Mouse (Mus musculus) bone marrow macrophage, adult 2 months (primary cell): Measurements from ENCODE around the gene Ttll5. TPM values are rescaled to one million over a fixed set of nuclear protein-coding genes. Genes with fewer than 3 reads are reported as not detected.

Experiments
- H3K27ac ChIP-seq: 2 replicates; pipeline ENCODE4 v1.5.1; 2012; ENCODE audit warnings: low read depth, low read length; ENCODE audit not compliant: insufficient read depth
- H3K4me1 ChIP-seq: 2 replicates; pipeline ENCODE4 v1.6.1; 2012; ENCODE audit warnings: low read length; ENCODE audit not compliant: control insufficient read depth, insufficient read depth
- H3K4me3 ChIP-seq: 2 replicates; pipeline ENCODE4 v1.5.1; 2012; ENCODE audit warnings: mild to moderate bottlenecking, low read length, moderate library complexity; ENCODE audit not compliant: insufficient read depth
- CTCF ChIP-seq: IDR thresholded peaks from 2 replicates; pipeline ENCODE4 v1.5.1; 2012; ENCODE audit warnings: low read depth, mild to moderate bottlenecking, low read length, moderate library complexity
- POLR2A ChIP-seq: IDR thresholded peaks from 2 replicates; pipeline ENCODE4 v1.6.1; 2012; ENCODE audit warnings: mild to moderate bottlenecking, low read depth, low read length, borderline replicate concordance
- polyA plus RNA-seq: library from polyadenylated mRNA; stranded (reverse); fragments of >200 nt; gene quantifications from 2 replicates; pipeline ENCODE4 v1.2.4, GENCODE M21; 2012; ENCODE audit not compliant: missing spikeins, insufficient read depth, insufficient read length

Ttll5 gene
- polyA plus RNA-seq, 1 experiment, result 7.7 TPM

- H3K27ac ChIP-seq, result no peak overlapping the region
- H3K4me1 ChIP-seq, result no peaks in the 10 kb centered on the region
- TF ChIP-seq CTCF (no peak), POLR2A (no peak)
- no peak overlapping the region for H3K4me3 ChIP-seq
Measured at GRCm38 (mm10) chr12:85809726-85810125, 14.7 kb upstream of the Ttll5 start.

DNA sequence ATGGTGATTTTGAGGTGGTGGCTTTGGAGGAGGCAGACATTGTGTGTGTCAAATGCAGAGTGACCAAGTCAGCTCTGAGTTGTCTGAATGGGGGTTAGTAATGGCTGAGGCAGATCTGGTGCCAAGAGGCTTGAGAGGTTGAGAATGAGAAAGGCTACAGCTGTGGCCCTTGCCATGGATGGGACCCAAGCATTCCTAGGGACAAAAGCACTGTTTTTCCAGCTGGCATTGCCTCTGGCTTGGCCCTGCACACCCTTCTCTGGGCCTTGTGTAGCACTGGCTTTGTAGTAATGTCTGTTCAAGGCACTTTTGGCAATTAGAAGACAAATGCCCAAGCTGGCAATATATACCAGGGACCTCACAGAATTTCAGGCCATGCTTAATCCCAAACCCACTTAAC is 13.5 kb upstream of the Ttll5 start:
- no peaks in the 10 kb centered on the region for H3K4me1 ChIP-seq
- TF ChIP-seq POLR2A (no peak), CTCF (no peak)
- H3K27ac ChIP-seq, result no peak overlapping the region
- no peak overlapping the region for H3K4me3 ChIP-seq

GRCm38 (mm10) chr12:85811676-85812075 is 12.8 kb upstream of the Ttll5 start:
- Histone ChIP-seq H3K4me3 (no peak overlapping the region), H3K4me1 (no peaks in the 10 kb centered on the region), H3K27ac (no peak overlapping the region)
- no peak for TF ChIP-seq POLR2A
- no peak for TF ChIP-seq CTCF

DNA sequence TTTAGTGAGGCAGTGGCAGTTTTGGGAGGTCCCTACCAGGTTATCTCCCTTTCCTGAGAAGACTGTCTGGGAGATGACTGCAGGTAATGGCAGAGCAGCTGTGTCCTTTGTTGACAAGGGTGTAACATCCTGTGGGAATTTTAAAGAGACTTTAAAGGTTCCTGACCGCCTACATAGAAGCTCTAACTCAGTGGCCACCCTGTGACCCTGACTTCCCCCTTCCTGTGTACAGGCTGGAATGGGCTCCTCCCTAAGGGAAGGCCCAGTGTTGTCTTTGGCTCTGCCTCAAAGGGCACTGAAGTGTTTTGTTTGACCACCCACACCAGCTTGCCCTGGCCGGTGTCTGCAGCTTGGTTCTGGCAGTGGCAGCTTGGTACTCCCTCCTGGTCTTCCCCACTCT is 10.9 kb upstream of the Ttll5 start:
- no peak overlapping the region for H3K27ac ChIP-seq
- TF ChIP-seq CTCF (no peak), POLR2A (no peak)

DNA sequence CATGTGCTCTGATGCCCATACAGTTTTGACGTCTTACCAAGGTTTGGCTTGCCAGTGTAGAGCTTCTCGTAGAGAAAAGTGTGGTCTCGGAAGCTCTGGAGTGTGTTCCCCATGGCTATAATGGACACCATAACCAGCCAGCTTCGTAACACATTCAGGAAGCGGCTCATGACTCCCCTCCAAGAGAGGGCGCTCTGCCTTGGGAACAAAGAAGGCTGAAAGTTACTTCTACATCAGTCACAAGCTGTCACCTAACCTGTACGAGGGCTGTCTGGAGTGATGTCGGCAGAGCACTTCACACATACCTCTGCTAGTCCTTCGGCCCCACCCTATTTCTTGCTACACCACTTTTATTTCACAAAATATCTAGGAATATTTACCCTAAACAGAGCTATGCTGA is 2.4 kb upstream of the Ttll5 start:
- Histone ChIP-seq H3K27ac (no peak overlapping the region), H3K4me3 (no peak overlapping the region), H3K4me1 (peaks cover 5% of the 10 kb centered on the region)
- TF ChIP-seq POLR2A, result no peak

More for the DNA sequence above, 10.9 kb upstream of the Ttll5 start:
- no peak overlapping the region for H3K4me3 ChIP-seq
- no peaks in the 10 kb centered on the region for H3K4me1 ChIP-seq

GRCm38 (mm10) chr12:85825361-85825760 is 902 bp downstream of the Ttll5 start:
- peak overlapping the region; percentile 93 for H3K4me3 ChIP-seq
- TF ChIP-seq CTCF (no peak), POLR2A (no peak)
- peak overlapping the region; percentile 99 for H3K27ac ChIP-seq
- H3K4me1 ChIP-seq, result peaks cover 5% of the 10 kb centered on the region

DNA sequence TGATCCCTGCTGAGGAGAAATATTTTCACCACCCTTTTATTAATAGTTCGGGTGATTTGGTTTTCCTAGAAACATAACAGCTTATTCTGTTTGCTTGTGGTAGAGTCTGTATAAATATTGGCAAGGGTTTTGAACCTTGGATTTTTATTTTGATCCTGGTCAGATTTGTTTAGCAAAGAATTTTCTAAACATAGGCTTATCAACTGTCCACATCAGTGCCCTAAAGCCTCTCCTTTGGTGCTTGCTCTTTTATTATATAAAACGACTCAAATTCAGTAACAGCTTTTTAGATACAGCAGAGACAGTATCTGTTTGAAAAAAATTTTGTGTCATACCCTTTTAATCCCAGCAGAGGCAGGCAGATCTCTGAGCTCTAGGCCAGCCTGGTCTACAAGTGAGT is 1.4 kb downstream of the Ttll5 start:
- Histone ChIP-seq H3K4me3 (no peak overlapping the region), H3K4me1 (peaks cover 5% of the 10 kb centered on the region), H3K27ac (no peak overlapping the region)
- TF ChIP-seq CTCF (no peak), POLR2A (no peak)

DNA sequence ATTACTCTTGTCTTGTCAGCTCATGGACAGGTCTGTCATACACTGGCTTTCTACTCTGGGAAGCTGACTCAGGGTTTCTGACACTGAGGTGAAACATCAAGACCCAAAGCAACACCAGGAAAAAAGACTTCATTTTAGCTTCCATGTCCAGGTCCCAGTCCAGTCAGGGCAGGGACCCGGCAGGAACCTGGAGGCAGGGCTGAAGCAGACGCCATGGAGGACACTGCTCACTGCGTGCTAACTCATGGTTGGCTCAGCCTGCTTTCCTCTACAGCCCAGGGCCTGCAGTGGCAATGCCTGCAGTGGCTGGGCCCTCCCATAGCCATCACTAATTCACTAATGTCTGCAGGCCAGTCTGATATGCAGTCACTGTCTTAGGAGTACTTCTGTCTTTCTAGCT is 4.4 kb downstream of the Ttll5 start:
- Histone ChIP-seq H3K4me1 (no peaks in the 10 kb centered on the region; the same call in 1 of the 2 replicates), H3K27ac (no peak overlapping the region)

GRCm38 (mm10) chr12:85829866-85830265 is 5.4 kb downstream of the Ttll5 start:
- Histone ChIP-seq H3K4me3 (no peak overlapping the region), H3K27ac (no peak overlapping the region), H3K4me1 (no peaks in the 10 kb centered on the region; the same call in 1 of the 2 replicates)
- TF ChIP-seq CTCF, result no peak
- no peak for TF ChIP-seq POLR2A

More for the DNA sequence above, 4.4 kb downstream of the Ttll5 start:
- TF ChIP-seq POLR2A (no peak), CTCF (no peak)
- H3K4me3 ChIP-seq, result no peak overlapping the region

DNA sequence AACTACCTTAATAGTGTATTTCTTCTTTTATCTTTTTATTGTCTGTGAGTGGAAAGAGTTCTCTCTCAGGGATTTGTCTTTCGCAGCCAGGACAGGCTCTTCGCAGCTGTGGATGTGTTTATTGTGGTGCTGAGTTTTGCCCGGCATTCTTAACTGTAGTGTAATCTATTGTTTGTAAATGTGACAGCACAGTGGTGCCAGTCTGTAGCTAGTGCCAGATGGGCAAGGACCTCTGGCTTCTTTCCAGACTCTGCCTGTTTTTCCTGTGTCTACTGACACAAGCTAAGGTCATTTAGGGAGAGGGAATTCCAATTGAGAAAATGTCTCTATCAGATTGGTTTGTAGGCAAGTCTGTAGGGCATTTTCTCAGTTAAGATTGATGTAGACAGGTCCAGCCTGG is 6.2 kb downstream of the Ttll5 start:
- H3K27ac ChIP-seq, result no peak overlapping the region
- no peak overlapping the region for H3K4me3 ChIP-seq
- H3K4me1 ChIP-seq, result no peaks in the 10 kb centered on the region; the same call in 1 of the 2 replicates
- no peak for TF ChIP-seq CTCF

- H3K4me3 ChIP-seq, result no peak overlapping the region
- no peaks in the 10 kb centered on the region for H3K4me1 ChIP-seq
- TF ChIP-seq CTCF, result no peak
Measured at GRCm38 (mm10) chr12:85834543-85834942, 10.1 kb downstream of the Ttll5 start.

More at GRCm38 (mm10) chr12:85834543-85834942, 10.1 kb downstream of the Ttll5 start:
- H3K27ac ChIP-seq, result no peak overlapping the region
